8 mouse cellular contexts compared by ENCODE assay signal in the genomic region with DNA sequence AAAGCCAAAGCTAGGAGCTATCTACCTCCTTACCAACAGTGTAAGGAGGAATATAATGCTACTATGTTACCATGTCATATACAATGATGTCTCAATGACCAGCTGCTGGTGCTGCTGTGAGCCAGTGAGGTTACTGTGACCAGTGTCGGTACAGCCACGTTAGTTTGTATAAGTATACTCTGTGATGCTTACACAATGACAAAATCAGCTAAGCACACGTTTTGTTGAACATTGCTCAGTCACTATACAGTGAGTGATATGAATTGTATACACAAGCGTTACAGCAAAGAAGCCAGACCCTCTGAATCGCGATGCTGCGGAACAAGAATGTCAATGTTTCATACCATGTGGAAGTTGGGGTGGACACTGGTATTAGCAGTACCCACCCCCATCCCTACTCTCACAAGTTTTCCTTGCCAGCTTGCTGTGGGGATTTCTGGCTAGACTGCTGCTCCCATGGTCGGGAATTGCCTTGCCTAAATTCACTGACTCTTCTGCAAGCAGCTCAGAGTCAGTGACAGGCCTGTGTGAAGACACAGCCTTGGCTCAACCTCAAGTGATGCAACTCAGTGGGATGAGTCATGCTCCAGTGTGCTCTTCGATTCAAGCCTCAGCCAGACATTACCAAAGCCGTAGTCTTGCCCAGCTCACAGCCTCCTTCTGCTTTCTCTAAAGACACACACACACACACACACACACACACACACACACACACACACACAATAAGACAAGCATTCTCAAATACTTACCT.
DNase-seq lines count a peak whose midpoint lies in the region; ATAC-seq and TF ChIP-seq lines count a peak whose summit lies in the region.
"Had no signal": no experiment of that assay in that cellular context is flagged by ENCODE, and none has a peak within 500 bp of the region (broad histone marks: within the 10 kb centered on the region; RNA-seq: fewer than 3 reads in every experiment).

No protein-coding gene starts in this region.

- no peaks in the 10 kb centered on the region for H3K79me2 ChIP-seq in C2C12 (ENCODE audit: control insufficient read depth, insufficient read depth)

- peak; percentile 33; the same call in 1 of the 2 replicates for ATAC-seq in liver, embryonic 14.5 days (ENCODE audit: insufficient read depth)

- no peak overlapping the region for H3K4me3 ChIP-seq in C2C12 (ENCODE audit: insufficient read depth, poor library complexity, severe bottlenecking)
- no peak overlapping the region for H3K4me3 ChIP-seq in liver, embryonic 14.5 days (ENCODE audit: insufficient read depth in 1 of 2, low read depth in 2 of 2, low read length in 2 of 2)
- H3K4me3 ChIP-seq in small intestine, adult 2 months (ENCODE audit: low read depth, low read length), result no peak overlapping the region

- no peaks in the 10 kb centered on the region for H3K79me3 ChIP-seq in C2C12 (ENCODE audit: low read depth)

- TF ChIP-seq EP300 in liver, embryonic 14.5 days (IDR thresholded peaks at IDR 0.05; ENCODE audit: low read depth), result no peak

- H3ac ChIP-seq in C2C12 (ENCODE audit: control insufficient read depth, insufficient read length, low read depth), result no peak overlapping the region

- DNase-seq in 3134 (ENCODE audit: extremely low read depth, insufficient read length, low spot score), result peak; percentile 65
- DNase-seq in cerebellum, postnatal 25 days, result peak; percentile 66 to 79
- peak; percentile 73 to 76 for DNase-seq in heart, postnatal 36 days
- DNase-seq in liver, embryonic 14.5 days (ENCODE audit: low read depth in 3 of 3, low spot score in 3 of 3), result peak; percentile 3 to 14 (median 5)
- no peak for DNase-seq in thymus, postnatal 4 days

- intact Hi-C loops in heart, postnatal 36 days (cut with DNase I), result loop anchor here (5.0 kb wide), 2 partner anchors 165 to 175 kb away; no protein-coding TSS in a partner anchor

- 57% methylated on average over 10 of the region's 10 CpGs for WGBS in liver, embryonic 14.5 days (ENCODE audit: insufficient replicate concordance)
- WGBS in small intestine, adult 2 months, result 62% methylated on average over 10 of the region's 10 CpGs

- no peak overlapping the region for H3K9ac ChIP-seq in liver, embryonic 14.5 days (replicated peaks)

- 0 out of 4 replicates have a peak, but pooled peaks cover 0 to 2% of the 10 kb centered on the region in 2 experiments for H3K4me1 ChIP-seq in liver, embryonic 14.5 days (replicated peaks; ENCODE audit: control insufficient read depth in 2 of 2, insufficient read depth in 2 of 2, low read length in 1 of 2)
- H3K4me1 ChIP-seq in small intestine, adult 2 months (ENCODE audit: control insufficient read depth, insufficient read depth, insufficient read length, low read length), result peaks cover 3% of the 10 kb centered on the region; the same call in 1 of the 2 replicates

- no peak overlapping the region for H3K4me2 ChIP-seq in liver, embryonic 14.5 days (ENCODE audit: low read depth)

- no peaks in the 10 kb centered on the region for H3K36me3 ChIP-seq in C2C12 (ENCODE audit: control insufficient read depth, insufficient read depth)
- no peaks in the 10 kb centered on the region for H3K36me3 ChIP-seq in liver, embryonic 14.5 days (replicated peaks; ENCODE audit: control insufficient read depth, insufficient read depth, low read depth)
- no peaks in the 10 kb centered on the region for H3K36me3 ChIP-seq in small intestine, adult 2 months (ENCODE audit: control insufficient read depth, insufficient read depth, low read length)

- no peak for TF ChIP-seq CTCF in C2C12 (IDR thresholded peaks at IDR 0.05; ENCODE audit: control insufficient read depth, insufficient read depth, insufficient read length)
- TF ChIP-seq CTCF in liver, embryonic 14.5 days (IDR thresholded peaks at IDR 0.05; ENCODE audit: low read depth), result no peak
- TF ChIP-seq CTCF in small intestine, adult 2 months (IDR thresholded peaks at IDR 0.05; ENCODE audit: extremely low read depth, insufficient read length, insufficient replicate concordance, low read depth, low read length), result no peak

- H3K9me3 ChIP-seq in liver, embryonic 14.5 days (ENCODE audit: control insufficient read depth, low read length), result no peaks in the 10 kb centered on the region

- TF ChIP-seq POLR2A in small intestine, adult 2 months (IDR thresholded peaks at IDR 0.05; ENCODE audit: low read depth, low read length), result no peak

- no peaks in the 10 kb centered on the region for H3K27me3 ChIP-seq in C2C12 (ENCODE audit: control insufficient read depth, insufficient read depth, insufficient read length)
- H3K27me3 ChIP-seq in liver, embryonic 14.5 days (ENCODE audit: control insufficient read depth, insufficient read depth, low read length), result no peaks in the 10 kb centered on the region
- no peaks in the 10 kb centered on the region for H3K27me3 ChIP-seq in small intestine, adult 2 months (ENCODE audit: control insufficient read depth, insufficient read depth, low read length)

- no peak overlapping the region for H3K27ac ChIP-seq in liver, embryonic 14.5 days
- peak overlapping the region; percentile 5; the same call in 1 of the 2 replicates for H3K27ac ChIP-seq in small intestine, adult 2 months (ENCODE audit: insufficient read depth, low read depth, low read length)
- H3K27ac ChIP-seq: macrophage had no signal

TF ChIP-seq in C2C12, 6 proteins besides CTCF, POLR2A, EP300 and RAD21:
- peak; percentile 68 for TF ChIP-seq MAX (IDR thresholded peaks at IDR 0.05)
- TF ChIP-seq USF1 (IDR thresholded peaks at IDR 0.05; ENCODE audit: low read depth), result no peak
- TF ChIP-seq FOSL1 (IDR thresholded peaks at IDR 0.05; ENCODE audit: insufficient read depth, low read length, poor library complexity, severe bottlenecking), result peak; percentile 90
- TF ChIP-seq CEBPB (IDR thresholded peaks at IDR 0.05; ENCODE audit: low read depth), result peak; percentile 99
TF ChIP-seq in C2C12: peak in this region for 3.
